23 mouse cellular contexts compared by ENCODE assay signal in genomic region chr6:108703085-108703484, GRCm38 (mm10). TPM values are rescaled to one million over a fixed set of nuclear protein-coding genes. Genes with fewer than 3 reads are reported as not detected.
DNase-seq lines count a peak whose midpoint lies in the region; ATAC-seq and TF ChIP-seq lines count a peak whose summit lies in the region.
"Had no signal": no experiment of that assay in that cellular context is flagged by ENCODE, and none has a peak within 500 bp of the region (broad histone marks: within the 10 kb centered on the region; RNA-seq: fewer than 3 reads in every experiment).

No protein-coding gene starts in this region.

- no peaks in the 10 kb centered on the region for H3K9me3 ChIP-seq in stomach, embryonic 15.5 days
- H3K9me3 ChIP-seq in stomach, postnatal 0 days (ENCODE audit: control insufficient read depth, low read length): no peaks in the 10 kb centered on the region
- H3K9me3 ChIP-seq in CH12.LX (replicated peaks; ENCODE audit: low read length) (no peaks in the 10 kb centered on the region), MEL (replicated peaks; ENCODE audit: insufficient read depth, low read length) (no peaks in the 10 kb centered on the region)
- H3K9me3 ChIP-seq: G1E had no signal

- no peak for TF ChIP-seq CTCF in stomach, postnatal 0 days (IDR thresholded peaks at IDR 0.05; ENCODE audit: low read depth)
- TF ChIP-seq CTCF in CH12.LX (conservative IDR thresholded peaks at IDR 0.05 in 1 of 2, IDR thresholded peaks at IDR 0.05 in 1 of 2; ENCODE audit: low read depth in 2 of 2, low read length in 2 of 2): no peak
- TF ChIP-seq CTCF in MEL (IDR thresholded peaks at IDR 0.05 in 2 of 3, conservative IDR thresholded peaks at IDR 0.05 in 1 of 3; ENCODE audit: control insufficient read depth in 1 of 3, insufficient read depth in 1 of 3, low read depth in 2 of 3, low read length in 3 of 3, poor library complexity in 1 of 3, severe bottlenecking in 1 of 3): no peak
- TF ChIP-seq CTCF in small intestine, adult 2 months (IDR thresholded peaks at IDR 0.05; ENCODE audit: extremely low read depth, insufficient read length, insufficient replicate concordance, low read depth, low read length): no peak

- no peaks in the 10 kb centered on the region for H3K79me2 ChIP-seq in CH12.LX (replicated peaks; ENCODE audit: control insufficient read depth, extremely low read depth, insufficient read depth, poor library complexity, severe bottlenecking)
- no peaks in the 10 kb centered on the region; the same call in 1 of the 2 replicates for H3K79me2 ChIP-seq in MEL (ENCODE audit: control insufficient read depth, insufficient read depth, low read length, poor library complexity)

- TF ChIP-seq EP300 in stomach, postnatal 0 days (optimal IDR thresholded peaks at IDR 0.05): no peak
- TF ChIP-seq EP300 in CH12.LX (IDR thresholded peaks at IDR 0.05; ENCODE audit: low read length) (peak; percentile 61), MEL (IDR thresholded peaks at IDR 0.05; ENCODE audit: low read depth in 1 of 2, low read length in 2 of 2) (no peak)

- 74% methylated on average over 1 of the region's 1 CpGs for WGBS in stomach, embryonic 15.5 days
- 72% methylated on average over 1 of the region's 1 CpGs for WGBS in stomach, postnatal 0 days
- WGBS in small intestine, adult 2 months: 81% methylated on average over 1 of the region's 1 CpGs

- no peak for ATAC-seq in stomach, embryonic 15.5 days (ENCODE audit: insufficient read depth, low FRiP score, low read depth)
- no peak for ATAC-seq in stomach, postnatal 0 days (ENCODE audit: low FRiP score, low TSS enrichment)
- ATAC-seq: activated CD4-positive, CD25-positive, alpha-beta regulatory T cell, adult 4 months; CD4-positive, CD25-positive, alpha-beta regulatory T cell, adult 4 months; Patski had no signal

- no peak overlapping the region for H3K9ac ChIP-seq in stomach, embryonic 15.5 days
- no peak overlapping the region for H3K9ac ChIP-seq in stomach, postnatal 0 days (ENCODE audit: low read length)
- H3K9ac ChIP-seq in CH12.LX (ENCODE audit: insufficient read depth, low read depth) (no peak overlapping the region; the same call in 1 of the 2 replicates), MEL (ENCODE audit: control insufficient read depth, low read depth, low read length, poor library complexity, severe bottlenecking) (no peak overlapping the region)

- 0 out of 2 replicates have a peak overlapping the region, but pooled peaks have one; percentile 6 for H3K27ac ChIP-seq in stomach, embryonic 15.5 days
- no peak overlapping the region; the same call in 1 of the 2 replicates for H3K27ac ChIP-seq in stomach, postnatal 0 days (replicated peaks)
- H3K27ac ChIP-seq in CH12.LX (ENCODE audit: insufficient read depth, low read depth): peak overlapping the region; percentile 94
- H3K27ac ChIP-seq in MEL (ENCODE audit: control insufficient read depth, low read depth, low read length): peak overlapping the region; percentile 31; the same call in 1 of the 2 replicates
- 0 out of 2 replicates have a peak overlapping the region, but pooled peaks have one; percentile 38 for H3K27ac ChIP-seq in small intestine, adult 2 months (ENCODE audit: insufficient read depth, low read depth, low read length)

- in situ Hi-C loops in CH12.LX (cut with MboI; ENCODE audit: low pct_ligation_motif_present, low pct_unique_long_range_greater_than_20kb, low sequenced_read_pairs): loop anchor here (5.0 kb wide), 1 partner anchor 36 kb away; no protein-coding TSS in a partner anchor

- no peak for DNase-seq in stomach, postnatal 0 days (ENCODE audit: low spot score)
- DNase-seq in CH12.LX (ENCODE audit: extremely low read depth) (no peak), MEL (ENCODE audit: low read depth, low spot score) (no peak)
- DNase-seq in c-Kit-positive CD71-positive TER-119-positive erythroid progenitor cells, embryonic 14.5 days (ENCODE audit: low spot score): no peak
- no peak for DNase-seq in cerebellum, adult 11-12 months
- no peak for DNase-seq in kidney, adult 11 months
- DNase-seq: adrenal gland, adult 2 months; adrenal gland, adult 8-10 months; adrenal gland, postnatal 10 days; adrenal gland, postnatal 14 days; adrenal gland, postnatal 25 days; adrenal gland, postnatal 36 days; cerebellum, adult 11 months; cerebellum, adult 18-20 months; cerebellum, adult 2 months; cerebellum, adult 8-10 months; cerebellum, adult 9-10 months had no signal

- TF ChIP-seq POLR2A in CH12.LX (IDR thresholded peaks at IDR 0.05; ENCODE audit: low read depth, low read length) (no peak), MEL (IDR thresholded peaks at IDR 0.05; ENCODE audit: control insufficient read depth in 1 of 2, insufficient read depth in 1 of 2, low read depth in 1 of 2, low read length in 2 of 2, poor library complexity in 1 of 2) (no peak)
- no peak for TF ChIP-seq POLR2A in small intestine, adult 2 months (IDR thresholded peaks at IDR 0.05; ENCODE audit: low read depth, low read length)

- H3K4me1 ChIP-seq in stomach, embryonic 15.5 days: no peaks in the 10 kb centered on the region
- no peaks in the 10 kb centered on the region for H3K4me1 ChIP-seq in stomach, postnatal 0 days (replicated peaks; ENCODE audit: control insufficient read depth, insufficient read depth)
- peaks cover 44 to 94% of the 10 kb centered on the region in 2 experiments for H3K4me1 ChIP-seq in CH12.LX (ENCODE audit: control insufficient read depth in 1 of 2, insufficient read depth in 2 of 2)
- peaks cover 26 to 59% of the 10 kb centered on the region in 2 experiments for H3K4me1 ChIP-seq in MEL (ENCODE audit: control insufficient read depth in 1 of 2, insufficient read depth in 2 of 2, low read length in 2 of 2)
- peaks cover 16% of the 10 kb centered on the region for H3K4me1 ChIP-seq in small intestine, adult 2 months (ENCODE audit: control insufficient read depth, insufficient read depth, insufficient read length, low read length)

- no peak overlapping the region for H3K4me2 ChIP-seq in stomach, embryonic 15.5 days
- H3K4me2 ChIP-seq in stomach, postnatal 0 days (replicated peaks; ENCODE audit: low read depth): no peak overlapping the region
- H3K4me2 ChIP-seq in CH12.LX (ENCODE audit: insufficient read depth, low read depth, poor library complexity, severe bottlenecking): peak overlapping the region; percentile 76

- H3K4me3 ChIP-seq in stomach, embryonic 15.5 days (replicated peaks): no peak overlapping the region
- no peak overlapping the region for H3K4me3 ChIP-seq in stomach, postnatal 0 days (ENCODE audit: low read depth, low read length)
- H3K4me3 ChIP-seq in CH12.LX (replicated peaks in 1 of 3; ENCODE audit: low read depth in 2 of 3, low read length in 2 of 3, poor library complexity in 1 of 3) (no peak overlapping the region), MEL (ENCODE audit: control insufficient read depth in 1 of 2, insufficient read depth in 1 of 2, low read depth in 2 of 2, low read length in 2 of 2) (no peak overlapping the region)
- H3K4me3 ChIP-seq in small intestine, adult 2 months (ENCODE audit: low read depth, low read length): no peak overlapping the region

- dilution Hi-C loops in CH12.LX (cut with MboI; ENCODE audit: extremely low pct_ligation_motif_present, extremely low pct_unique_long_range_greater_than_20kb, low sequenced_read_pairs): no loop called here

- no peaks in the 10 kb centered on the region for H3K27me3 ChIP-seq in stomach, embryonic 15.5 days (replicated peaks)
- no peaks in the 10 kb centered on the region for H3K27me3 ChIP-seq in stomach, postnatal 0 days (ENCODE audit: control insufficient read depth, insufficient read depth, low read length)
- H3K27me3 ChIP-seq in CH12.LX (replicated peaks) (no peaks in the 10 kb centered on the region), MEL (ENCODE audit: control insufficient read depth in 1 of 2, insufficient read depth in 2 of 2, low read length in 2 of 2) (no peaks in the 10 kb centered on the region)
- no peaks in the 10 kb centered on the region for H3K27me3 ChIP-seq in small intestine, adult 2 months (ENCODE audit: control insufficient read depth, insufficient read depth, low read length)
- H3K27me3 ChIP-seq: Patski had no signal

- no peak for TF ChIP-seq RAD21 in CH12.LX (IDR thresholded peaks at IDR 0.05; ENCODE audit: low read depth, low read length)
- no peak for TF ChIP-seq RAD21 in MEL (IDR thresholded peaks at IDR 0.05; ENCODE audit: low read depth, low read length)

- H3K36me3 ChIP-seq in stomach, embryonic 15.5 days: no peaks in the 10 kb centered on the region
- no peaks in the 10 kb centered on the region for H3K36me3 ChIP-seq in stomach, postnatal 0 days (ENCODE audit: control insufficient read depth, insufficient read depth, low read length)
- H3K36me3 ChIP-seq in CH12.LX (replicated peaks in 1 of 2; ENCODE audit: control insufficient read depth in 1 of 2, insufficient read depth in 1 of 2, low read length in 1 of 2): no peaks in the 10 kb centered on the region
- peaks cover 0 to 39% of the 10 kb centered on the region in 2 experiments; a peak in 2 of 4 replicates for H3K36me3 ChIP-seq in MEL (ENCODE audit: control insufficient read depth in 1 of 2, insufficient read depth in 2 of 2, low read length in 2 of 2)
- no peaks in the 10 kb centered on the region for H3K36me3 ChIP-seq in small intestine, adult 2 months (ENCODE audit: control insufficient read depth, insufficient read depth, low read length)
- H3K36me3 ChIP-seq: G1E had no signal

TF ChIP-seq in CH12.LX, 34 proteins besides CTCF, POLR2A, EP300 and RAD21 (continues in another document):
- TF ChIP-seq CHD2 (IDR thresholded peaks at IDR 0.05; ENCODE audit: low read length) (no peak), ZKSCAN1 (IDR thresholded peaks at IDR 0.05; ENCODE audit: borderline replicate concordance, low read depth, low read length) (no peak), TBP (conservative IDR thresholded peaks at IDR 0.05; ENCODE audit: low read depth, low read length) (no peak), USF1 (IDR thresholded peaks at IDR 0.05; ENCODE audit: low read depth, low read length) (no peak), PAX5 (IDR thresholded peaks at IDR 0.05; ENCODE audit: low read length) (no peak)

TF ChIP-seq in MEL, 35 proteins besides CTCF, POLR2A, EP300 and RAD21 (continues in another document):
- TF ChIP-seq MAZ (IDR thresholded peaks at IDR 0.05; ENCODE audit: low read depth, low read length) (no peak), CHD1 (IDR thresholded peaks at IDR 0.05; ENCODE audit: low read depth, low read length) (no peak), POLR2AphosphoS2 (IDR thresholded peaks at IDR 0.05; ENCODE audit: low read length) (no peak), KAT2A (conservative IDR thresholded peaks at IDR 0.05; ENCODE audit: low read depth, low read length) (no peak), MYC (IDR thresholded peaks at IDR 0.05; ENCODE audit: low read depth, low read length) (no peak)

RNA-seq across cellular contexts. Expression of gene Bhlhe40, which starts 42.7 kb away (rescaled TPM):
- 27.4 TPM in 2 replicates for polyA plus RNA-seq in stomach, embryonic 15.5 days (2015; fragmentation: Nextera tagmentation; extraction: Ambion mirVana)
- 24.8 and 28.7 TPM in 2 replicates for polyA plus RNA-seq in stomach, postnatal 0 days (2015; fragmentation: Nextera tagmentation; extraction: Ambion mirVana)
- 77.7 and 130 TPM in 2 replicates for total RNA-seq in CH12.LX (2012; rRNA removed)
- 44.6 and 55.4 TPM in 2 replicates for total RNA-seq in CH12.LX (2014; rRNA removed)
- polyA plus RNA-seq in CH12.LX (2012; ENCODE audit: insufficient read length, low read depth): 109 and 117 TPM in 2 replicates
- 15.8 and 15.9 TPM in 2 replicates for total RNA-seq in MEL (2012; rRNA removed)
- polyA plus RNA-seq in MEL (2012; ENCODE audit: insufficient read depth in 1 of 2, insufficient read length in 2 of 2, low read depth in 1 of 2, low replicate concordance in 2 of 2, missing spikeins in 1 of 2): 10 to 100 TPM in 1 of 2 experiments, not detected in 1; 21.6 TPM
- 10.7 and 22.2 TPM in 2 replicates for polyA plus RNA-seq in small intestine, adult 2 months (2012; rRNA removed)
